ENCODE assay signal across 8 mouse cellular contexts in the genomic region with DNA sequence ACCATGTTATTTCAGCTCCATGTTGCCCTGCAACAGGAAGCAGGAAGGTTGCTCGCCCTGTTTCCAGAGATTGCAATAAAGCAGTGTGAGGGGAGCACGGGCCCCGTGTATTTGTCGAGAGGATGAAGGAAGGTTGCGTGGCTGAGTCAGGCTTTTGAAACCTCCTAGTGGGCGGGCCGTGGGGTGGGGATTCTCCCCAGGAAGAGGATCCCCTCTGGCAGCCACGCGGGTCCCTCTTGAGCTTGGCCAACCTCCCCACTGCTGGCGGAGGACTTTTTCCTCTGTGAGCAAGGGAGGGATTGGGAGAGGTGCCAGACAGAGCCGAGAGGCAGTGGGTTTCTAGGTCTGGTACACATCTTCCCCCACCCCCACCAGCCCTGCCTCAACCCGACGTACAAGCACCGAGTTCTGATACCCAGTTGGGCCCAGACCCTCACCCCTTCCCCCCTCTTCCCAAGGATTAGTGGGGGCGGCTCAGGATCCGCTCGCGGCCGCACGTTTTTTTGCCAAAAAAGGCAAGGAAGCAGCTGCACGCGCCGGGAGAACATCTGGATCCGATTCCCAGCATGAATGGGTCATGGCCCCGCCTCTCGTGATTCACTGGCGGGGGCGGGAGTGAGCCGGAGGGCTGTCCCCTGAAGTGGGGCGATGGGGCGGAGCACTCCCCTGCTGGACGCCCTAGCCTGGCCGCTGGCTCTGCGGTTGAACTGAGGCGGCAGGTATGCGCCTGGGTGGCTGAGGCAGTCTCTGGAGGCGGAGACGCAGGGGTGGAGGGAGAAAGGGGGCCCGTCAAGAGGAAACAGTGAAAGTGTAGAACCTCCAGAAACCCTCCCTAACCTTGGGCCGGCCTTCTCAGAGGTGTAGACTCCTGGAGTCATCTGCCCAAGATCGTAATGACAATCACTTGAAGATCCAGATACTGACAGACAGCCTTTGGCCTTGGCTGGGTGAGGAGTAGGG. TPM values are rescaled to one million over a fixed set of nuclear protein-coding genes. Genes with fewer than 3 reads are reported as not detected.
DNase-seq lines count a peak whose midpoint lies in the region; ATAC-seq and TF ChIP-seq lines count a peak whose summit lies in the region.

No protein-coding gene starts in this region.

- no peak for TF ChIP-seq CTCF in Patski (IDR thresholded peaks at IDR 0.05)

- DNase-seq in Patski (ENCODE audit: low read depth, low spot score) = no peak
- peak; percentile 94 for DNase-seq in embryo, embryonic 9.5 days (ENCODE audit: extremely low spot score)
- peak; percentile 87 to 90 for DNase-seq in gastrocnemius, postnatal 36 days
- peak; percentile 98 for DNase-seq in limb, embryonic 10.5 days (ENCODE audit: low spot score)
- DNase-seq in midbrain, embryonic 11.5 days (ENCODE audit: low spot score, missing footprints) = peak; percentile 94
- peak; percentile 69 for DNase-seq in right cerebral cortex, postnatal 4 days
- peak; percentile 96 for DNase-seq in yolk sac, embryonic 10.5 days (ENCODE audit: low spot score)

- H3K36me3 ChIP-seq in intestine, embryonic 15.5 days = 0 out of 2 replicates have a peak, but pooled peaks cover 3% of the 10 kb centered on the region
- H3K36me3 ChIP-seq in limb, embryonic 10.5 days = peaks cover 32% of the 10 kb centered on the region
- H3K36me3 ChIP-seq in midbrain, embryonic 11.5 days (ENCODE audit: control insufficient read depth, insufficient read depth, low read length) = no peaks in the 10 kb centered on the region

- no peaks in the 10 kb centered on the region for H3K27me3 ChIP-seq in Patski
- H3K27me3 ChIP-seq in intestine, embryonic 15.5 days (replicated peaks) = no peaks in the 10 kb centered on the region
- no peaks in the 10 kb centered on the region for H3K27me3 ChIP-seq in limb, embryonic 10.5 days (ENCODE audit: low read depth, poor library complexity, severe bottlenecking)
- H3K27me3 ChIP-seq in midbrain, embryonic 11.5 days (ENCODE audit: control insufficient read depth, insufficient read depth, low read length) = peaks cover 2% of the 10 kb centered on the region; the same call in 1 of the 2 replicates

- peak overlapping the region; percentile 95 for H3K27ac ChIP-seq in intestine, embryonic 15.5 days
- H3K27ac ChIP-seq in limb, embryonic 10.5 days = peak overlapping the region; percentile 96
- H3K27ac ChIP-seq in midbrain, embryonic 11.5 days (ENCODE audit: low read depth, low read length) = peak overlapping the region; percentile 25; the same call in 1 of the 2 replicates

- POLR2A ChIA-PET in Patski (lab: Charles Lee) = interaction anchor here (1.4 kb wide), 1 partner anchor 8 kb away, joined by 4 read pairs; a partner anchor contains a TSS

- ATAC-seq in Patski = peak; percentile 95
- peak; percentile 93 for ATAC-seq in intestine, embryonic 15.5 days
- ATAC-seq in midbrain, embryonic 11.5 days (ENCODE audit: low FRiP score) = peak; percentile 69

- peak overlapping the region; percentile 40 for H3K4me3 ChIP-seq in intestine, embryonic 15.5 days (replicated peaks)
- peak overlapping the region; percentile 45 for H3K4me3 ChIP-seq in limb, embryonic 10.5 days
- peak overlapping the region; percentile 20 for H3K4me3 ChIP-seq in midbrain, embryonic 11.5 days (ENCODE audit: low read depth, low read length)

- H3K9me3 ChIP-seq in intestine, embryonic 15.5 days = no peaks in the 10 kb centered on the region
- H3K9me3 ChIP-seq in limb, embryonic 10.5 days (replicated peaks) = no peaks in the 10 kb centered on the region
- H3K9me3 ChIP-seq in midbrain, embryonic 11.5 days (ENCODE audit: control insufficient read depth, low read length) = no peaks in the 10 kb centered on the region

- H3K9ac ChIP-seq in intestine, embryonic 15.5 days = peak overlapping the region; percentile 27; the same call in 1 of the 2 replicates
- peak overlapping the region; percentile 54 for H3K9ac ChIP-seq in midbrain, embryonic 11.5 days (ENCODE audit: low read length)

- in situ Hi-C loops in Patski (cut with MboI; ENCODE audit: low pct_unique_long_range_greater_than_20kb) = no loop called here

- CTCF ChIA-PET in Patski (lab: Charles Lee) = no interaction called here

- intact Hi-C loops in gastrocnemius, postnatal 36 days (cut with DNase I) = no loop called here

- peaks cover 40% of the 10 kb centered on the region for H3K4me1 ChIP-seq in intestine, embryonic 15.5 days (replicated peaks)
- peaks cover 70% of the 10 kb centered on the region for H3K4me1 ChIP-seq in limb, embryonic 10.5 days
- H3K4me1 ChIP-seq in midbrain, embryonic 11.5 days (ENCODE audit: control insufficient read depth, insufficient read depth, low read length) = peaks cover 36% of the 10 kb centered on the region

- peak overlapping the region; percentile 67 for H3K4me2 ChIP-seq in intestine, embryonic 15.5 days (replicated peaks)
- peak overlapping the region; percentile 47 for H3K4me2 ChIP-seq in midbrain, embryonic 11.5 days

- under 1% methylated on average over 41 of the region's 41 CpGs for WGBS in intestine, embryonic 15.5 days
- under 1% methylated on average over 41 of the region's 41 CpGs for WGBS in limb, embryonic 10.5 days
- 1% methylated on average over 41 of the region's 41 CpGs for WGBS in midbrain, embryonic 11.5 days

RNA-seq across cellular contexts. Expression of a gene that starts 5.8 kb away (rescaled TPM):
- polyA plus RNA-seq in Patski (2021) = 59.3 TPM
- total RNA-seq in gastrocnemius, postnatal 36 days (2021) = 10 to 100 TPM; 10.1 to 12.8 TPM
- polyA plus RNA-seq in intestine, embryonic 15.5 days (2015; fragmentation: Nextera tagmentation; extraction: Ambion mirVana) = 131 and 133 TPM in 2 replicates
- polyA plus RNA-seq in limb, embryonic 10.5 days (2016; fragmentation: Nextera tagmentation; extraction: Ambion mirVana) = 270 and 284 TPM in 2 replicates
- polyA plus RNA-seq in midbrain, embryonic 11.5 days (2014; fragmentation: Nextera tagmentation; extraction: Ambion mirVana) = 221 and 236 TPM in 2 replicates

RNA-seq across cellular contexts. Expression of a gene that starts 8.3 kb away (rescaled TPM):
- polyA plus RNA-seq in Patski (2021) = 35.5 TPM
- 100 to 1,000 TPM; 216 to 338 TPM for total RNA-seq in gastrocnemius, postnatal 36 days (2021)
- 8.8 and 11.8 TPM in 2 replicates for polyA plus RNA-seq in intestine, embryonic 15.5 days (2015; fragmentation: Nextera tagmentation; extraction: Ambion mirVana)
- polyA plus RNA-seq in limb, embryonic 10.5 days (2016; fragmentation: Nextera tagmentation; extraction: Ambion mirVana) = 7.7 and 10.1 TPM in 2 replicates
- polyA plus RNA-seq in midbrain, embryonic 11.5 days (2014; fragmentation: Nextera tagmentation; extraction: Ambion mirVana) = 3.9 and 4.5 TPM in 2 replicates

RNA-seq across cellular contexts. Expression of a gene that starts 15.4 kb away (rescaled TPM):
- 40.6 TPM for polyA plus RNA-seq in Patski (2021)
- total RNA-seq in gastrocnemius, postnatal 36 days (2021) = 10 to 100 TPM; 15.4 to 16.7 TPM
- polyA plus RNA-seq in intestine, embryonic 15.5 days (2015; fragmentation: Nextera tagmentation; extraction: Ambion mirVana) = 58.7 and 67.6 TPM in 2 replicates
- polyA plus RNA-seq in limb, embryonic 10.5 days (2016; fragmentation: Nextera tagmentation; extraction: Ambion mirVana) = 73.9 and 77.2 TPM in 2 replicates
- 66.2 and 75.4 TPM in 2 replicates for polyA plus RNA-seq in midbrain, embryonic 11.5 days (2014; fragmentation: Nextera tagmentation; extraction: Ambion mirVana)

RNA-seq across cellular contexts. Expression of a gene that starts 32.9 kb away (rescaled TPM):
- polyA plus RNA-seq in Patski (2021) = 15.6 TPM
- total RNA-seq in gastrocnemius, postnatal 36 days (2021) = 10 to 100 TPM; 10.8 to 11.0 TPM
- 24.4 and 28.7 TPM in 2 replicates for polyA plus RNA-seq in intestine, embryonic 15.5 days (2015; fragmentation: Nextera tagmentation; extraction: Ambion mirVana)
- polyA plus RNA-seq in limb, embryonic 10.5 days (2016; fragmentation: Nextera tagmentation; extraction: Ambion mirVana) = 22.7 and 22.8 TPM in 2 replicates
- 24.6 and 28.2 TPM in 2 replicates for polyA plus RNA-seq in midbrain, embryonic 11.5 days (2014; fragmentation: Nextera tagmentation; extraction: Ambion mirVana)

RNA-seq across cellular contexts. Expression of a gene that starts 52.2 kb away (rescaled TPM):
- 0.24 TPM for polyA plus RNA-seq in Patski (2021)
- total RNA-seq in gastrocnemius, postnatal 36 days (2021) = under 1 TPM; 0.31 to 0.52 TPM
- polyA plus RNA-seq in intestine, embryonic 15.5 days (2015; fragmentation: Nextera tagmentation; extraction: Ambion mirVana) = 0.05 and 0.11 TPM in 2 replicates
- polyA plus RNA-seq in limb, embryonic 10.5 days (2016; fragmentation: Nextera tagmentation; extraction: Ambion mirVana) = 0.04 and 0.13 TPM in 2 replicates
- 19.2 and 20.5 TPM in 2 replicates for polyA plus RNA-seq in midbrain, embryonic 11.5 days (2014; fragmentation: Nextera tagmentation; extraction: Ambion mirVana)

Comparison
In these comparisons a context has a peak if more than half of its experiments do, and no peak if none do; other contexts are left out.
1. H3K27ac ChIP-seq: peak in every context shown above with its lines; median percentile 96 in limb, embryonic 10.5 days; 95 in intestine, embryonic 15.5 days; 25 in midbrain, embryonic 11.5 days.